Mouse (Mus musculus): ENCODE measurements at regions not wholly inside any gene's neighbourhood (a gene's known extent, or its start where the extent isn't known, plus 50 kb on each side); places are given as distances from the start of the nearest gene placed in this dataset.
A peak's percentile ranks its signal among the peaks of the same experiment; 100 is the strongest.

DNA sequence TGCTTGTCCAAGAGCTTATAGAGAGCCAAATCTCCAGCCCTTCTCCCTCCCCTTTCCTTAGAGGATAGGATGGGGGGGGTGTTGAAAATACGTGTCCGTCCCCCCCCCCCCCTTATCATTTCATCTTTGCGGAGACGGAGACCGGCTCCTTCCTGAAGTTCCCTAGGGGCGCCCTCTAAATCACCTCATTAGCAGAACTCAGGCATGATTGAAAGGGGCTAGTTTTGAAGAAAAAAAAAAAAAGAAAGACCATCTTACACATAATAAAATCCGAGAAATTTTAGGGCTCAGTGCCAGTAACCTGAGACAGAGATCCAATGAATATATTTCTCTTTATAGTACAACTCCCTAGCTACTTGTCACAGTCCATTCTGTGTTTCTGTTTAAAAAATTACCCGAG is 127.3 kb upstream of the Ptbp2 start:
- ATAC-seq (ENCODE audit: low FRiP score, low TSS enrichment): peak; percentile 27; the same call in 1 of the 2 replicates

GRCm38 (mm10) chr3:119904244-119904643 is 120.0 kb upstream of the Ptbp2 start:
- no peaks in the 10 kb centered on the region for H3K36me3 ChIP-seq (ENCODE audit: insufficient read depth, low read length)
- no peaks in the 10 kb centered on the region for H3K27me3 ChIP-seq (ENCODE audit: insufficient read depth, low read length)
- no peak overlapping the region for H3K4me3 ChIP-seq (ENCODE audit: low read length)
- H3K9ac ChIP-seq (replicated peaks; ENCODE audit: low read length): no peak overlapping the region
- peak; percentile 70; the same call in 1 of the 2 replicates for ATAC-seq (ENCODE audit: low FRiP score, low TSS enrichment)
- no peak overlapping the region for H3K27ac ChIP-seq (ENCODE audit: low read length)
- H3K4me2 ChIP-seq (replicated peaks; ENCODE audit: low read depth, low read length): no peak overlapping the region
- 33% methylated on average over 3 of the region's 3 CpGs for WGBS
- H3K4me1 ChIP-seq (ENCODE audit: insufficient read depth, low read length): 0 out of 2 replicates have a peak, but pooled peaks cover 7% of the 10 kb centered on the region
- no peaks in the 10 kb centered on the region for H3K9me3 ChIP-seq (ENCODE audit: low read length)

More for the DNA sequence above, 127.3 kb upstream of the Ptbp2 start:
- Histone ChIP-seq H3K9ac (replicated peaks; ENCODE audit: low read length) (no peak overlapping the region), H3K9me3 (ENCODE audit: low read length) (no peaks in the 10 kb centered on the region), H3K27ac (ENCODE audit: low read length) (no peak overlapping the region), H3K27me3 (ENCODE audit: insufficient read depth, low read length) (no peaks in the 10 kb centered on the region), H3K4me3 (ENCODE audit: low read length) (no peak overlapping the region), H3K4me2 (replicated peaks; ENCODE audit: low read depth, low read length) (0 out of 2 replicates have a peak overlapping the region, but pooled peaks have one; percentile 13), H3K4me1 (ENCODE audit: insufficient read depth, low read length) (no peaks in the 10 kb centered on the region), H3K36me3 (ENCODE audit: insufficient read depth, low read length) (no peaks in the 10 kb centered on the region)
- 32% methylated on average over 6 of the region's 8 CpGs for WGBS

- Histone ChIP-seq H3K36me3 (ENCODE audit: insufficient read depth, low read length) (no peaks in the 10 kb centered on the region), H3K9ac (replicated peaks; ENCODE audit: low read length) (no peak overlapping the region), H3K27ac (ENCODE audit: low read length) (no peak overlapping the region), H3K4me2 (replicated peaks; ENCODE audit: low read depth, low read length) (no peak overlapping the region), H3K4me1 (ENCODE audit: insufficient read depth, low read length) (peaks cover 11% of the 10 kb centered on the region), H3K27me3 (ENCODE audit: insufficient read depth, low read length) (no peaks in the 10 kb centered on the region), H3K9me3 (ENCODE audit: low read length) (no peaks in the 10 kb centered on the region), H3K4me3 (ENCODE audit: low read length) (no peak overlapping the region)
- no peak for ATAC-seq (ENCODE audit: low FRiP score, low TSS enrichment)
- WGBS: 80% methylated on average over 3 of the region's 3 CpGs
Measured at GRCm38 (mm10) chr3:119895141-119895540, 110.9 kb upstream of the Ptbp2 start.

- Histone ChIP-seq H3K9me3 (ENCODE audit: low read length) (no peaks in the 10 kb centered on the region), H3K9ac (replicated peaks; ENCODE audit: low read length) (no peak overlapping the region), H3K4me1 (ENCODE audit: insufficient read depth, low read length) (peaks cover 11% of the 10 kb centered on the region), H3K27me3 (ENCODE audit: insufficient read depth, low read length) (no peaks in the 10 kb centered on the region), H3K36me3 (ENCODE audit: insufficient read depth, low read length) (no peaks in the 10 kb centered on the region), H3K27ac (ENCODE audit: low read length) (no peak overlapping the region), H3K4me3 (ENCODE audit: low read length) (peak overlapping the region; percentile 34), H3K4me2 (replicated peaks; ENCODE audit: low read depth, low read length) (peak overlapping the region; percentile 56)
- no peak for ATAC-seq (ENCODE audit: low FRiP score, low TSS enrichment)
- WGBS: 38% methylated on average over 10 of the region's 10 CpGs
Measured at GRCm38 (mm10) chr3:119894035-119894434, 109.8 kb upstream of the Ptbp2 start.

DNA sequence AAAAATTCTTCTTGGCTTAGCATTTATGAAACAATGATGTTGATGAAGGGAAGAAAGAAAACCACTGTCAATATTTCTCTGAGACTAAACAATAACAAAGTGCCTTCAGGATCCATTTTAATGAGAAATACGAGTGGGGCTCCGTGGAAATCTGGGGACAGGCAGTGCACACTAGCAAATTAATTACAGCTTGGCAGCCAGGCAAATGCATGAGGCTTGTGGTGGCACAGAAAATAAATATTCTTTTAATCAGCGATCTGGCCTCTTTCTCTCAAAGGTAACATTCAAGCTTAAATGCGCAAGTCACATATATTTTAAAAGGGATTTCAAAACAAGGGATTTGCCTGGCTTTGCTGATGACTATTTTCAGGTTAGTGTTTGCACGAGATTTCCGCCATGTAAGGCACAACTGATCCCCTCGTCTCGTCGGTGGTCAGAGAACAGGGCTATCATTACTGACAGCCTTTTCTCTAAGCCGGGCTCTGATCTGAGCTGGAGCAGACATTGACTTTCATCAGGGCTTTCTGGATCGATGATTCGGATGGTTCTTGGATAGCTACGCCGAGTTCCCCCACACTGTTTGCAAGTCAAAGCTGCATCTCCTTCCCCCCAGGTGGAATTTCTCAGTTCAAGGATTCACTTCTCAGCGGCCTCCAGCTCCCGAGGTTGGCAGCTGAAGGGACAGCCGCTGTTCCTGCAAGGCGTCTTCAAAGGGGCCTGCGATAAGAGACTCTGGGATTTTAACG is 109.1 kb upstream of the Ptbp2 start:
- H3K27ac ChIP-seq (ENCODE audit: low read length): no peak overlapping the region
- no peaks in the 10 kb centered on the region for H3K9me3 ChIP-seq (ENCODE audit: low read length)
- no peaks in the 10 kb centered on the region for H3K27me3 ChIP-seq (ENCODE audit: insufficient read depth, low read length)
- peak overlapping the region; percentile 56 for H3K4me2 ChIP-seq (replicated peaks; ENCODE audit: low read depth, low read length)
- WGBS: 12% methylated on average over 20 of the region's 20 CpGs
- peak overlapping the region; percentile 53 for H3K9ac ChIP-seq (replicated peaks; ENCODE audit: low read length)
- peak overlapping the region; percentile 34 for H3K4me3 ChIP-seq (ENCODE audit: low read length)
- peak; percentile 49; the same call in 1 of the 2 replicates for ATAC-seq (ENCODE audit: low FRiP score, low TSS enrichment)
- peaks cover 11% of the 10 kb centered on the region for H3K4me1 ChIP-seq (ENCODE audit: insufficient read depth, low read length)
- no peaks in the 10 kb centered on the region for H3K36me3 ChIP-seq (ENCODE audit: insufficient read depth, low read length)

- no peaks in the 10 kb centered on the region for H3K9me3 ChIP-seq (ENCODE audit: low read length)
- WGBS: 78% methylated on average over 9 of the region's 9 CpGs
Measured at GRCm38 (mm10) chr3:119892533-119893164, 108.4 kb upstream of the Ptbp2 start.

GRCm38 (mm10) chr3:119890911-119891310 is 106.6 kb upstream of the Ptbp2 start:
- H3K9me3 ChIP-seq (ENCODE audit: low read length): peaks cover 4% of the 10 kb centered on the region
- ATAC-seq (ENCODE audit: low FRiP score, low TSS enrichment): no peak

More at GRCm38 (mm10) chr3:119892533-119893164, 108.4 kb upstream of the Ptbp2 start:
- Histone ChIP-seq H3K4me2 (replicated peaks; ENCODE audit: low read depth, low read length) (no peak overlapping the region), H3K36me3 (ENCODE audit: insufficient read depth, low read length) (no peaks in the 10 kb centered on the region), H3K27me3 (ENCODE audit: insufficient read depth, low read length) (no peaks in the 10 kb centered on the region), H3K9ac (replicated peaks; ENCODE audit: low read length) (no peak overlapping the region), H3K4me1 (ENCODE audit: insufficient read depth, low read length) (peaks cover 11% of the 10 kb centered on the region), H3K27ac (ENCODE audit: low read length) (no peak overlapping the region), H3K4me3 (ENCODE audit: low read length) (no peak overlapping the region)
- ATAC-seq (ENCODE audit: low FRiP score, low TSS enrichment): no peak

DNA sequence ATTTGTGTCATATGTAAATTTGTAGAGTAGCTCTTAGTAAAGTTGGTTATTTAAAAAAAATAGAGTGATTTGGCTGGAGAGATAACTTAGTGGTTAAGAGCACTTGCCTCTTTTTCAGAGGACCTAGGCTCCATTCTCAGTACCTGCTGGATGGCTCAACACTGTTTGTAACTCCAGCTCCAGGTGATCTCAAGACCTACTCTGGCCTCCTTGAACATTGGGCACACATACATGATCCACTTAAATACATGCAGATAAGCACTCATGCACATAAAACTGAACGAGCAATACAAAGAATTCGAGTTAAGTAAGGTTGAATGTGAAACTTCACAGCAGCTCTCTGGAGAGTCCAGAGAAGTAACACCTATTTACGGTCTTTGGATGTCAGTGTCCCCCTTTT is 104.2 kb upstream of the Ptbp2 start:
- no peak for ATAC-seq (ENCODE audit: low FRiP score, low TSS enrichment)
- H3K4me3 ChIP-seq (ENCODE audit: low read length): no peak overlapping the region
- no peak overlapping the region for H3K27ac ChIP-seq (ENCODE audit: low read length)
- H3K9ac ChIP-seq (replicated peaks; ENCODE audit: low read length): no peak overlapping the region
- no peaks in the 10 kb centered on the region for H3K27me3 ChIP-seq (ENCODE audit: insufficient read depth, low read length)
- no peaks in the 10 kb centered on the region for H3K36me3 ChIP-seq (ENCODE audit: insufficient read depth, low read length)
- H3K4me2 ChIP-seq (replicated peaks; ENCODE audit: low read depth, low read length): no peak overlapping the region
- WGBS: 87% methylated on average over 3 of the region's 3 CpGs
- H3K9me3 ChIP-seq (ENCODE audit: low read length): peaks cover 4% of the 10 kb centered on the region
- H3K4me1 ChIP-seq (ENCODE audit: insufficient read depth, low read length): peaks cover 4% of the 10 kb centered on the region; the same call in 1 of the 2 replicates

More at GRCm38 (mm10) chr3:119890911-119891310, 106.6 kb upstream of the Ptbp2 start:
- H3K27ac ChIP-seq (ENCODE audit: low read length): no peak overlapping the region
- H3K9ac ChIP-seq (replicated peaks; ENCODE audit: low read length): no peak overlapping the region
- H3K4me3 ChIP-seq (ENCODE audit: low read length): no peak overlapping the region
- H3K4me1 ChIP-seq (ENCODE audit: insufficient read depth, low read length): peaks cover 11% of the 10 kb centered on the region
- H3K36me3 ChIP-seq (ENCODE audit: insufficient read depth, low read length): no peaks in the 10 kb centered on the region
- no peaks in the 10 kb centered on the region for H3K27me3 ChIP-seq (ENCODE audit: insufficient read depth, low read length)
- WGBS: 64% methylated on average over 4 of the region's 4 CpGs
- no peak overlapping the region for H3K4me2 ChIP-seq (replicated peaks; ENCODE audit: low read depth, low read length)

GRCm38 (mm10) chr3:119876395-119876794 is 92.1 kb upstream of the Ptbp2 start:
- Histone ChIP-seq H3K9me3 (ENCODE audit: low read length) (no peaks in the 10 kb centered on the region), H3K36me3 (ENCODE audit: insufficient read depth, low read length) (no peaks in the 10 kb centered on the region), H3K27me3 (ENCODE audit: insufficient read depth, low read length) (no peaks in the 10 kb centered on the region), H3K4me2 (replicated peaks; ENCODE audit: low read depth, low read length) (no peak overlapping the region), H3K4me3 (ENCODE audit: low read length) (no peak overlapping the region), H3K4me1 (ENCODE audit: insufficient read depth, low read length) (no peaks in the 10 kb centered on the region), H3K27ac (ENCODE audit: low read length) (no peak overlapping the region), H3K9ac (replicated peaks; ENCODE audit: low read length) (no peak overlapping the region)
- no peak for ATAC-seq (ENCODE audit: low FRiP score, low TSS enrichment)
- 94% methylated on average over 5 of the region's 5 CpGs for WGBS

DNA sequence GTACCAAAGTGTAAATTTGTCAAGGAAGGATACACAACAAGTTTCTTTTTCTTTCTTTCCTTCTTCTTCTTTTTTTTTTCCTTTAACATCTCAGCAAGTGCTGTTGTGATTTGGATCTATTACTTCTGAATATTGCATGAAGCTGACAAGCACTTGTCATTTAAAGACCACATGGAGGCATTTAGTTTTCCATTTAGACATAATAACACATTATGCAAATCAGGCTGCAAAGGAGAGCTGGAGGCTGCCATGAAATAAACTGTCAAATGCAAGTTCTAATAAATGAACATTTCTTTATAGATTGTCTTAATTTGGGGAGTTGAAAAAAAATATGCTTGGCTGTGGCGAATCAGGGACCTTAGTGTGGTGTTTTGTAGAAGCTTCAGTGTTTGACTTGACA is 90.8 kb upstream of the Ptbp2 start:
- no peaks in the 10 kb centered on the region for H3K36me3 ChIP-seq (ENCODE audit: insufficient read depth, low read length)
- ATAC-seq (ENCODE audit: low FRiP score, low TSS enrichment): no peak
- H3K4me2 ChIP-seq (replicated peaks; ENCODE audit: low read depth, low read length): no peak overlapping the region
- no peak overlapping the region for H3K4me3 ChIP-seq (ENCODE audit: low read length)
- no peak overlapping the region for H3K27ac ChIP-seq (ENCODE audit: low read length)
- H3K9ac ChIP-seq (replicated peaks; ENCODE audit: low read length): no peak overlapping the region
- H3K4me1 ChIP-seq (ENCODE audit: insufficient read depth, low read length): no peaks in the 10 kb centered on the region
- 92% methylated on average over 1 of the region's 1 CpGs for WGBS
- H3K27me3 ChIP-seq (ENCODE audit: insufficient read depth, low read length): no peaks in the 10 kb centered on the region
- H3K9me3 ChIP-seq (ENCODE audit: low read length): no peaks in the 10 kb centered on the region
